Mouse (Mus musculus) cerebellum, adult 2 months (tissue): ENCODE measurements at regions not wholly inside any gene's neighbourhood (a gene's known extent, or its start where the extent isn't known, plus 50 kb on each side); places are given as distances from the start of the nearest gene placed in this dataset.

Experiments
- DNase-seq, 2 experiments: peaks; one replicate each; pipeline ENCODE4 v3.0.0; 2021
- H3K27ac ChIP-seq: fragments of 200-500 bp; 2 replicates; pipeline ENCODE4 v1.5.1; 2012; ENCODE audit warnings: low read length, control low read depth, inconsistent platforms; ENCODE audit not compliant: insufficient read depth
- H3K27me3 ChIP-seq: fragments of 200-500 bp; 2 replicates; pipeline ENCODE4 v1.6.1; 2012; ENCODE audit warnings: inconsistent platforms, mild to moderate bottlenecking, low read length, moderate library complexity; ENCODE audit not compliant: control insufficient read depth, insufficient read depth
- H3K4me1 ChIP-seq: fragments of 200-500 bp; 2 replicates; pipeline ENCODE4 v1.6.1; 2011; ENCODE audit warnings: low read length; ENCODE audit not compliant: control insufficient read depth, insufficient read depth
- H3K4me3 ChIP-seq: fragments of 200-500 bp; replicated peaks from 2 replicates; pipeline ENCODE3; 2011; ENCODE audit warnings: mild to moderate bottlenecking, low read depth, low read length, control low read depth; ENCODE audit not compliant: insufficient read depth
- CTCF ChIP-seq: fragments of 200-500 bp; IDR thresholded peaks from 2 replicates; pipeline ENCODE4 v1.5.1; 2011; ENCODE audit warnings: low read depth, mild to moderate bottlenecking, control low read depth, low read length, moderate library complexity, borderline replicate concordance; ENCODE audit not compliant: insufficient read depth
- POLR2A ChIP-seq: fragments of 200-500 bp; IDR thresholded peaks from 2 replicates; pipeline ENCODE4 v1.6.1; 2011; ENCODE audit warnings: low read length, control low read depth, borderline replicate concordance; ENCODE audit not compliant: insufficient read depth
- WGBS: fragments of 180-500 bp; shearing (Covaris S2); methylation state at CpG from one replicate; pipeline ENCODE4 v1.1.7; 2018; 5-methylcytosine and 5-hydroxymethylcytosine counted together

- Histone ChIP-seq H3K4me3 (no peak overlapping the region), H3K27me3 (no peaks in the 10 kb centered on the region), H3K4me1 (no peaks in the 10 kb centered on the region), H3K27ac (no peak overlapping the region)
- WGBS = 95% methylated on average over 1 of the region's 1 CpGs
- no peak for DNase-seq
- no peak for TF ChIP-seq CTCF
Measured at GRCm38 (mm10) chr13:25695956-25696355, 425.7 kb upstream of the Nrsn1 start.

DNA sequence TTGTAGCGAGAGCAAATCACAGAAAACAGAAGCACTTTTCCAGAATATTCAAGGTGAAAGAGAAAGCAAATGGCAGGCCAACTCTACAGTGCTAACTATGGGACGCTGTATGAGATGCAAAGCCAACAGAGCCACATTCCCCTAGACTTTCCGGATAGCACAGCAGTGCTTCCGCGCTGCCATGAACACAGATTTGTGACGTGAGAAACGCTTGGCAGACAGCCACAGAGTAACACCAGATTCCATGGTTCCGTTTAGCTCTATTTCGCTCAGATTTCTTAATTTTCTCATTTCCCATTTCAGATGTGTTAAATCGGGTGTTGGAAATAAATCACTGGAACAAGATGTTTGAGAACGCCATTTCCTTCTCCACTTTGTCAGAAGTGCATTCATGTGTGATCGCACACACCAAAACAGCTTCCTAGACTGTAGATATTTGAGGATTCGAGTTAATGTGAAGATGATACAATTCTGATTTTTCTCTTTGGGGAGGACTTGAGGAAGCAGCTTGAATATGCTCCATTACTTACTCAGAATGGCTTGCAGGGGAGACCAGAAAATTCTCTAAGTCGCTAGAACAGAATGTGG is 424.8 kb upstream of the Nrsn1 start:
- Histone ChIP-seq H3K27me3 (no peaks in the 10 kb centered on the region), H3K4me3 (no peak overlapping the region), H3K4me1 (no peaks in the 10 kb centered on the region), H3K27ac (no peak overlapping the region)
- no peak for DNase-seq
- 41% methylated on average over 14 of the region's 14 CpGs for WGBS
- no peak for TF ChIP-seq CTCF
- TF ChIP-seq POLR2A = no peak

GRCm38 (mm10) chr13:25678221-25678735 is 408.0 kb upstream of the Nrsn1 start:
- WGBS = 85% methylated on average over 2 of the region's 2 CpGs
- no peak for DNase-seq
- TF ChIP-seq POLR2A = no peak
- no peak for TF ChIP-seq CTCF
- H3K4me3 ChIP-seq = no peak overlapping the region
- no peaks in the 10 kb centered on the region for H3K4me1 ChIP-seq
- no peaks in the 10 kb centered on the region for H3K27me3 ChIP-seq
- H3K27ac ChIP-seq = no peak overlapping the region

DNA sequence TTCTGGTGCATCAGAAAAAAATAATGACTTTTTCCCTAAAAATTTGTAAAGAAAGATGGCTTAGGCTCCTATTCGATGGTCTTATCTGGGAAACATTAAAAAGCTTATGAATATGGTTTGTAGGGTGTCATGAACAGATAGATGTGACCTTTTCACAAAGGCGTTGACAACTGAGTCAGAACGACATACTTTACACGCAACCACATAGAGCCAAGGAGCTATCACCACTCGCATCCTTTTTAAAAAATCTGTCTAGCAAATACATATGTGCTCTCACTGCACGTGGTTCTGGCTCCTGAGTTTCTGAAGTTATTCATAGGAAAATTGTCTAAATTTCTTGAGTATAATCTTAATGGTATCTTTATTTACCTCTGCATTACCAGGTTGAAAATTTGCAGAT is 404.9 kb upstream of the Nrsn1 start:
- WGBS = 89% methylated on average over 6 of the region's 6 CpGs
- H3K4me3 ChIP-seq = no peak overlapping the region
- TF ChIP-seq CTCF (no peak), POLR2A (no peak)
- no peaks in the 10 kb centered on the region for H3K27me3 ChIP-seq
- no peaks in the 10 kb centered on the region for H3K4me1 ChIP-seq
- DNase-seq = no peak
- no peak overlapping the region for H3K27ac ChIP-seq

- DNase-seq = no peak
- no peaks in the 10 kb centered on the region for H3K27me3 ChIP-seq
- TF ChIP-seq CTCF (no peak), POLR2A (no peak)
- H3K4me3 ChIP-seq = no peak overlapping the region
- no peak overlapping the region for H3K27ac ChIP-seq
- no peaks in the 10 kb centered on the region for H3K4me1 ChIP-seq
- WGBS = 91% methylated on average over 3 of the region's 3 CpGs
Measured at GRCm38 (mm10) chr13:25666022-25666421, 395.7 kb upstream of the Nrsn1 start.

GRCm38 (mm10) chr13:25664963-25665606 is 394.8 kb upstream of the Nrsn1 start:
- H3K27me3 ChIP-seq = no peaks in the 10 kb centered on the region
- no peak overlapping the region for H3K27ac ChIP-seq
- 73% methylated on average over 2 of the region's 2 CpGs for WGBS
- DNase-seq = no peak
- H3K4me3 ChIP-seq = no peak overlapping the region
- TF ChIP-seq POLR2A = no peak
- no peak for TF ChIP-seq CTCF
- no peaks in the 10 kb centered on the region for H3K4me1 ChIP-seq

DNA sequence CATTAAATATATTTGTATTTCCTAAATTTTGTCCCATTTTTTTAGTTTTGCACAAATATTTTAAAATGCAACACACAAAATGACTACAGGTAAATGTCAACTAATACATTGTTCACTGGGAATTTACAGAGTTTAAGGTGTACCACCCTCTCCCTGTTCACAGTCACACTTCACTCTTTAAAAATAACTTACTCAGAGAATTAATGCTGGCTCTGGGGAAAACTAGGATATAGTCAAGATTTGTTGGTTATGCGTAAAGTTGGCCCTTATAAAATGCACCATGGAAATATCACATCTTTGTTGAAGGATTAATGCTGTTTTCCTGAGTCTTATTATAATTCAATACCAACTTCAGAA is 378.1 kb upstream of the Nrsn1 start:
- no peak for TF ChIP-seq CTCF
- no peak overlapping the region for H3K27ac ChIP-seq
- no peaks in the 10 kb centered on the region for H3K27me3 ChIP-seq
- no peak for DNase-seq
- no peak overlapping the region for H3K4me3 ChIP-seq
- H3K4me1 ChIP-seq = no peaks in the 10 kb centered on the region
- WGBS = 93% methylated on average over 1 of the region's 1 CpGs

DNA sequence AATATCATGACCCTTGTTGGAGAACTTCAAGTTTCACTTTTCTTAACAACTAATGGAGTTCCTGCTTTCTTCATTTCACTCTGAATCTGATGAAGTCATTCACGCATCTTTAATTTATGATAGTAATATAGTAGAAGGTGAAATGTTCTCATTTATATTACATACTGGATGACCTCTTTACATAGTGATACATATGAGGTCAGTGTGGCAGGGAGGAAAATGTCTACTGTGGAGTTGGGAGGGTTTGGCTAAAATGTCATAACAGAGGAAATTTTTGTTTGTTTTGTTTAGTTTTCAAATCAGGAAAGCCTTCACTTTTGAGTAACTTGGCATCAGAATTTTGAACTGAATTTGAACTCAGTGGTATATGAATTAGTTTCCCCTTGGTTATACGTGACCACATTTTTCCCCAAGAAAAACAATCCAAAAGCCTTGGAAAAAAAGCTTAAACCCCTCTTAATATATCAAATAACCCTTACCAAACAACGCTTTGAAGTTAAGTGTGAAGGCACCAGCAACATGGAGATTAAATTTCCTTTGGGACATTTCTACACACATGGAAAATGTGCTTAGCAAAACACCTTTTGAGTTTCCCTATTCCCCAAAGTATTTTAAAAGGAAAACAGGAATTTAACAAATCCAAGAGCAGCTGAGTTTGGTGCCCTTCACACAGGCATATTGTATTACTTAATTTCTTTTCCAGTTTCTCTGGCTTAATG is 377.6 kb upstream of the Nrsn1 start:
- no peak overlapping the region for H3K4me3 ChIP-seq
- H3K27ac ChIP-seq = no peak overlapping the region
- DNase-seq = no peak
- no peaks in the 10 kb centered on the region for H3K4me1 ChIP-seq
- no peaks in the 10 kb centered on the region for H3K27me3 ChIP-seq
- TF ChIP-seq POLR2A (no peak), CTCF (no peak)
- WGBS = 88% methylated on average over 3 of the region's 3 CpGs
